Mouse (Mus musculus): ENCODE data around the gene Dmrt1.

- TF ChIP-seq CTCF (IDR thresholded peaks at IDR 0.05 in 2 of 3, conservative IDR thresholded peaks at IDR 0.05 in 1 of 3; ENCODE audit: control insufficient read depth in 1 of 3, insufficient read depth in 1 of 3, low read depth in 2 of 3, low read length in 3 of 3, poor library complexity in 1 of 3, severe bottlenecking in 1 of 3) (no peak), RAD21 (IDR thresholded peaks at IDR 0.05; ENCODE audit: low read depth, low read length) (no peak), TCF12 (IDR thresholded peaks at IDR 0.05; ENCODE audit: low read depth, low read length) (no peak), EP300 (IDR thresholded peaks at IDR 0.05; ENCODE audit: low read depth in 1 of 2, low read length in 2 of 2) (no peak), CHD1 (IDR thresholded peaks at IDR 0.05; ENCODE audit: low read depth, low read length) (no peak), ZKSCAN1 (IDR thresholded peaks at IDR 0.05; ENCODE audit: low read depth, low read length) (no peak), USF2 (IDR thresholded peaks at IDR 0.05; ENCODE audit: borderline replicate concordance in 1 of 2, insufficient read depth in 1 of 2, low read depth in 1 of 2, low read length in 2 of 2) (no peak), ELF1 (IDR thresholded peaks at IDR 0.05; ENCODE audit: low read depth, low read length) (no peak), NRF1 (IDR thresholded peaks at IDR 0.05; ENCODE audit: insufficient read depth, low read depth, low read length, poor library complexity, severe bottlenecking) (no peak), MAX (IDR thresholded peaks at IDR 0.05; ENCODE audit: low read length) (no peak), E2F4 (IDR thresholded peaks at IDR 0.05; ENCODE audit: borderline replicate concordance, low read depth, low read length) (no peak)
Measured at GRCm38 (mm10) chr19:25550346-25550745, 44.9 kb downstream of the Dmrt1 start.
